Mouse (Mus musculus) kidney, adult 8-10 months (tissue): Measurements from ENCODE around the gene Tsks.

ENCODE experiments used
- DNase-seq, 2 experiments: peaks; one replicate each; pipeline ENCODE4 v3.0.0; 2022

The Tsks gene

DNA sequence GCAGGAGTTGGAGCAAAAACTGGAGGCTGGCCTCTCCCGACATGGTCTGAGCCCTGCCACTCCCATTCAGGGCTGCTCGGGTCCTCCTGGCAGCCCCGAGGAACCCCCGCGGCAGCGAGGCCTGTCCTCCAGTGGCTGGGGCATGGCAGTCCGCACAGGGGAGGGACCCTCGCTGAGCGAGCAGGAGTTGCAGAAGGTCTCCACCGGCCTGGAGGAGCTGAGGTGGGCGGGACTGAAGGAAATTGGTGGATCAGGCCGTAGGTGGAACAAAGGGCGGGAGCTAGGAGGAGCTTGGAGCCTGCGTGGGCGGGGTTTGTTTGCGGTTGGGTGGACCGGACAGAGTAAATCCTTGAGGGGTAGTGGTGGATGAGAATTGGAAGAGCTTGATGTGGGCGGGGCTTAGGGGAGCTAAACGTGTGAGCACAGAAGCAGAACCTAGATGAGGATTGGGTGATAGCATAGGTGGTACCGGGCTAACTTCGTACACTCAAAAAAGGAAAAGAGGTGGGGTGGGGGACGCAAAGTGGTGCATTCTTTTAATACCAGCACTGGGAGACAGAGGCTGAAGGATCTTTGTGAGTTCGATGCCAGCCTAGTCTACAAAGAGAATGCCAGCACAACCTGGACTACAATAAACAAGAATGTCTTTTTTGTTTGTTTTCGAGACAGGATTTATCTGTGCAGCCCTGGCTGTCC is 9.8 kb downstream of the Tsks start:
- peak; percentile 96 for DNase-seq

DNA sequence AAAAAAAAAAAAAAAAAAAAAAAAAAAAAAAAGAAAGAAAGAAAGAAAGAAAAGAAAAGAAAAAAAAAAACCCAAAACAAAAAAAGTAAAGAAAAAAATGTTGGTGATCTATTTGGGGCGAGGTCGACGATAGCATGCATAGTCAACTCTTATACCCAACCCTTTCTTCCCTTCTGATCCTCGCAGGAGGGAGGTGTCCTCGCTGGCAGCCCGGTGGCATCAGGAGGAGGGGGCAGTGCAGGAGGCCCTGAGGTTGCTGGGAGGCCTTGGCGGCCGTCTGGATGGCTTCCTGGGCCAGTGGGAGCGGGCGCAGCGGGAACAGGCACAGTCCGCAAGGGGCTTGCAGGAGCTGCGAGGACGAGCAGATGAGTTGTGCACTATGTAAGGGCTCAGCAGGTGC is 10.6 kb downstream of the Tsks start:
- DNase-seq = no peak

DNA sequence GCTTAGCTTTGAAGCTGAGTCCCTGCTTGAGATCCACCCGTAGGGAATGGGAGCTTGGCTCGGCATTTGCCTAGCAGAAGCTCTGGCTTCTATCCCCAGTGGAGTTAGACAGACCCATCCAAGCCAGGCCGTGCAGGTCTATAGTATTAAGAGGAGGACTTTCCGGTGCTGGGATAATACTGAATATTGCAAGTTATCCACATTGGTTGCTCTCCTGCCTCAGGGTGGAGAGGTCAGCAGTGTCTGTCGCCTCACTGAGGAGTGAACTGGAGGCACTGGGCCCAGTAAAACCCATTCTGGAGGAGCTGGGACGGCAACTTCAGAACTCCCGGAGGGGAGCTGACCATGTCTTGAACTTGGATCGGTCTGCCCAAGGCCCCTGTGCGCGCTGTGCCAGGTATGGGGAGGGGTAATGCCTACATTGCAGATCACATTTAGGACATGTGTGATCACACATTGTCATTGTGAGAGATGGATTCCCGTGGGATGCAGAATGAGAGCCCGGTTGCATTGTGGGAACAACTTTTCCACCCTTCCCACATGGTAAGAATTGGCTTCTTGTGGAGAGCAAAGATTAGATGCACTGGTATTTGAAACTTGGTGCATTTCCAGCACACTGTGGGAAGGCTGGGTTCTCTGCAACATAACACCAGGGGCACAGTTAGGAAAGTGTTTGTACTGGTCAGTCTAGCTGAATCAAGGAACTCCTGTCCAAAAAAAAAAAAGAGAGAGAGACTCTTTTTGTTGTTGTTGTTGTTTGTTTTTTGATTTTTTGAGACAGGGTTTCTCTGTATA is 11.3 kb downstream of the Tsks start:
- no peak for DNase-seq

DNA sequence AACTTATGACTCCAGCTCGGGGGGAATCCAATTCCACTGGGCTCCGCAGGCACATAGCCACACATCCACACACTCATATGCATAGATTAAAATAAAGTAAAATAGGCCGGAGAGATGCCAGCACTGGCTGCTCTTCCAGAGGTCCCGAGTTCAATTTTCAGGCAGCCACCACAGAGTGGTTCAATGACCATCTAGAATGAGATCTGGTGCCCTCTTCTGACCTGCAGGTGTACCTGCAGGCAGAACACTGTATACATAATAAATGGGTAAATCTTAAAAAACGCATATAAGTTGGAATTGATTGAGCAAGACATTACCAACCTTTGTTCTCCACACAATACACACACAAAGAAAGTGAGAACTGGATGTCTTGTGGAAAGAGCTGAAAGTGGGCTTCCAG is 12.6 kb downstream of the Tsks start:
- DNase-seq = no peak

- DNase-seq = no peak
Observed at GRCm38 (mm10) chr7:44956266-44956665, 13.3 kb downstream of the Tsks start.

GRCm38 (mm10) chr7:44957183-44957835 is 14.3 kb downstream of the Tsks start:
- DNase-seq = no peak

DNA sequence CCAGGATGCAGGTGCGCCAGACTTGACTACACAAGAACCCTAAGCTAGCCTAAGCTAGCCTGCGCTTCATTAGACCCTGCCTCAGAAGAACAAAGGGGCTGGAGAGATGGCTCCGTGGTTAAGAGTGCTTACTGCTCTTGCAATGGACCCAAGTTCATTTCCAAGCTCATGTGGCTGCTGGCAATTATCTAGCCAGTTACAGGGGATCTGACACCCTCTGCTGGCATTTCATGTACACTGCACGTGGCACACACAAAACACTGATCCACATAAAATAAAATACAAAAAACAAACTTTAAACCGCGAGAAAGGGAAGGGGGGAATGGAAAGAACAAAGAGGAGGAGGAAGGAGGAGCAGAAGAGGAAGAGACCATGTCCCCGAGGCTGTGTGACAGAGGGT is 15.2 kb downstream of the Tsks start:
- peak; percentile 48 to 64 for DNase-seq

- no peak for DNase-seq
Observed at GRCm38 (mm10) chr7:44959281-44959680, 16.3 kb downstream of the Tsks start.

DNA sequence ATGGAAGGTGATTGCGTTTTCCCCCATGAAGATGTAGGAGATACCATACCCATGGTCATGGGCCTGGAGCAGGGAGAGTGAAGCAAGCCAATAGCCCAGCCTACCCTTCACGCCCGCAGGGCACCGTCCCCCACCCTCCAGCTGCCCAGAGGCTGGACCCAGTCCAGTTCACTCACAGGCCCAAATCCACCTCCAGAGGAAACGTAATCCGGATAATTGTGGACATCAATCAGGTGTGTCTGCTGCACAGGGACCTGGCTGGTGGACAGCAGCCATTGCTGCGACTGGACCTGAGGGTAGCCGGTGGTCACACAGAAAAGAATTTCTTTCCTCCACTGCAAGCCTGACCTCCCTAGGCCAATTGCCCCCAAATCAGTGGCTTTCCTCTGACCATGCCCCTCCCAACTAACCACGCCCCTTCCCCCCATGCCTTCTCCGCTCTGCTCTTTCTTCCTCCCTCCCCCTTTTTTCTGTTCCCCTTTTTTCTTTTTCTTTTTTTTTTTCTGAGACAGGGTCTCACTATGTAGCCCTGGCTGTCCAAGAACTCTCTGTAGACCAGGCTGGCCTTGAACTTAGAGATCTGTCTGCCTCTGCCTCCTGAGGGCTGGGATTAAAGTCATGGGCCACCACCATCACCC is 17.0 kb downstream of the Tsks start:
- no peak for DNase-seq

GRCm38 (mm10) chr7:44960512-44960910 is 17.5 kb downstream of the Tsks start:
- DNase-seq = no peak

- no peak for DNase-seq
Observed at GRCm38 (mm10) chr7:44962337-44962736, 19.3 kb downstream of the Tsks start.

DNA sequence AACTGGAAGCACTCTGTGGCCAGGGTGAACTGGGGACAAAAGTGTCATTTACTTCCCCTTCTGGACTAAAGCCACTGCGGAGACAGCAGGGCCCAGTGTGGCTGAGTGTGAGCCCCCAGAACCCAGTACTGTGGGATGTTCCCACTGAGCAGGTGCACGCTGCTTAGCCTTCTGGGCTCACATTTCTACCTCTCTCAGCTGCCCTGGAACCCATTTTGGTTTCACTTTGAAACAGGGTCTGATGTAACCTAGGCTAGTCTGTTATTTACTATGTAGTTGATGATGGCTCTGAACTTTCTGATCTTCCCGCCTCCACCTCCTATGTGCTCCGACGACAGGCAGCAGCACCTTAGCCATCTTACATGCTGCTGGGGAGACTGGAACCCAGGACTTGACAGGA is 19.8 kb downstream of the Tsks start:
- no peak for DNase-seq

DNA sequence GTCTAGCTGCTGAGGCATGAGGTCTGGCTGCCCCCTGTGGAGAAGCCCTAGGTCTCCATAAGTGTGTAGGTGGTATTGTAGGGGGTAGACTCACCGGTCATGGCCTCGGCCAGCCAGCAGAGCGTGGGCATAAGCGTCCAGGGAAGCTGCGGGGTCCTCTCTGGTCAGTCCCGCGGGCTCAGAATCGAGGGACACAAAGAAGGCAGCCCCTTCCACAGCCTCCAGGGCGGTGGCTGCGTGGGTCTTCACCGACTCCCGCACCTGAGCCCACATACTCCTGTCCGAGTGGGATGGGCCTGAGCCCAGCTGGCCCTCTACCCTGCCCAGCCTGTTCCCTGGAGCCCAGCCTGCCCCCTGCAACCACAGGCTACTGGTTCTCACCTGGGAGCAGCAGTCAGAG is 22.0 kb downstream of the Tsks start:
- DNase-seq = no peak

- peak in 1 of 2 experiments; percentile 46 for DNase-seq
Observed at GRCm38 (mm10) chr7:44965975-44966374, 23.0 kb downstream of the Tsks start.

- no peak for DNase-seq
Observed at GRCm38 (mm10) chr7:44966638-44967037, 23.6 kb downstream of the Tsks start.

DNA sequence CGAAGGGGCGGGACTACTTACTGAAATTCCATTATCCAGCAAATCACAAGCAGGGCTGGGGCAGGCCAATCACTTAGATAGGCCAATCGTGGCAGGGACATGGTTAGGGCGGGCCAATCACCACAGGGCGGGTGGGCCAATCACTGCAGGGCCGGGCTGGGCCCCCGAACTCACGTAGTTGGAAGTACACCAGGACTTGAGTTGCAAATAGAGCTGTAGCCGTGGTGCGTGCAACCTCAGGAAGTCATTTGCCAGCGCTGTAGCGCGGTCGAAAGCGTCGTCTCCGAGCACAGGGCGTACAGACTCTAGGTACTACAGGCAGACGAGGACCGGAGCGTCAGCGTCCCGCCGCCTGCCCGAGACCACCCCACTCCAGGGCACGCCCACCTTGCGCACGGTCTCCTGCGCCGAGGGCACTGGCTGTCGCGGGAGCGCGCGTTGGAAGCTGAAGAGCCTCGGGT is 27.3 kb downstream of the Tsks start:
- peak; percentile 85 to 86 for DNase-seq

DNA sequence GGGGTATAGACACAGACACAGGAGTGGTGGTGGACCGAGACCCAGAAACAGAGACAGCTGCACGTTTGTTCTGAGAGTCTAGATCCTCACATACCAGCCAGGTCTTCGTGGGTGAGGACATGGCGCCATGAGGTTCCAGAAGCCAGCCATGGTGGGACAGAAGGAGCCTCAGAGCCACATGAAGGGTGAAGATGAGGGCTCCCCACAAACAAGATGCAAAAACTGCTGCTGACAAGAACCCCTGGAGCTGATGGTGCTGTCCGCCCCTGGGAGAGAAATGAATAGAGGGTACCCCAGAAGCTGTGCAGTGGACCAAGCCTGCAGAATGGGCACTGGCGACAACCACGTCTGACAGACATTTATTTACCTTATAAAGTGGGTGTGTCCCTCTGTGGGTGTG is 28.1 kb downstream of the Tsks start:
- DNase-seq = no peak

- no peak for DNase-seq
Observed at GRCm38 (mm10) chr7:44973415-44974130, 30.6 kb downstream of the Tsks start.

- DNase-seq = peak; percentile 66 to 67
Observed at GRCm38 (mm10) chr7:44974383-44975116, 31.5 kb downstream of the Tsks start, which contains the start of gene Cpt1c. Cpt1c (minus strand) TSS chr7:44974851.

DNA sequence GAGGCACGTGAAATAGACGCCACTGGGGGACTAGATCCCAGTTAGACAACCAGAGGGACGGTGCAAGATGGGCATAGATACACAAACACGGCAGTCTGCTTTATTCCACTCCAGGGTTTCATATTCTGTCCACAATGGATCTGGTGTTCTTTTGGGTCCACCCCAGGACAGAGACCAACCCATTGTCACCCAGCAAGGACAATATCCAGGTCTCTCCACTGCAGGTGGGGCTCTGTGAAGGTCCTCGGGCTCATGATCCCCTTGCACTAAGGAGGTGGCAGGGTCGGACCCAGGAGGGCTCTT is 32.1 kb downstream of the Tsks start:
- no peak for DNase-seq

- no peak for DNase-seq
Observed at GRCm38 (mm10) chr7:44978300-44978699, 35.3 kb downstream of the Tsks start.

- no peak for DNase-seq
Observed at GRCm38 (mm10) chr7:44981539-44981938, 38.5 kb downstream of the Tsks start.
